Mouse (Mus musculus) hindbrain, embryonic 16.5 days (tissue): ENCODE measurements at regions not wholly inside any gene's neighbourhood (a gene's known extent, or its start where the extent isn't known, plus 50 kb on each side); places are given as distances from the start of the nearest gene placed in this dataset.

Experiments used
- ATAC-seq: fragments of 200-750 bp; cut with Nextera tagmentation; 2 replicates; pipeline ENCODE4 v1.8.0; 2017; ENCODE audit warnings: moderate TSS enrichment, moderate library complexity
- H3K27ac ChIP-seq: fragments of 300-500 bp; sonication (generic); 2 replicates; pipeline ENCODE4 v1.5.1; 2014; ENCODE audit warnings: low read depth, mild to moderate bottlenecking, control low read depth, low read length, moderate library complexity
- H3K27me3 ChIP-seq: fragments of 300-500 bp; sonication (generic); replicated peaks from 2 replicates; pipeline ENCODE4 v1.6.1; 2014; ENCODE audit warnings: low read length; ENCODE audit not compliant: control insufficient read depth, insufficient read depth
- H3K36me3 ChIP-seq: fragments of 300-500 bp; sonication (generic); 2 replicates; pipeline ENCODE4 v1.6.1; 2014; ENCODE audit warnings: mild to moderate bottlenecking, low read length, moderate library complexity, mixed read lengths; ENCODE audit not compliant: control insufficient read depth, insufficient read depth
- H3K4me1 ChIP-seq: fragments of 300-500 bp; sonication (generic); 2 replicates; pipeline ENCODE4 v1.6.1; 2014; ENCODE audit warnings: low read depth, low read length; ENCODE audit not compliant: control insufficient read depth, insufficient read depth
- H3K4me2 ChIP-seq: fragments of 300-500 bp; sonication (generic); 2 replicates; pipeline ENCODE4 v1.6.1; 2014; ENCODE audit warnings: mild to moderate bottlenecking, low read length, control low read depth, moderate library complexity
- H3K4me3 ChIP-seq: fragments of 300-500 bp; sonication (generic); 2 replicates; pipeline ENCODE4 v1.5.1; 2014; ENCODE audit warnings: mild to moderate bottlenecking, low read length, control low read depth, moderate library complexity
- H3K9ac ChIP-seq: fragments of 300-500 bp; sonication (generic); 2 replicates; pipeline ENCODE4 v1.6.1; 2014; ENCODE audit warnings: low read depth, mild to moderate bottlenecking, control low read depth, low read length, moderate library complexity
- H3K9me3 ChIP-seq: fragments of 300-500 bp; sonication (generic); 2 replicates; pipeline ENCODE4 v1.6.1; 2014; ENCODE audit warnings: mild to moderate bottlenecking, low read length, moderate library complexity; ENCODE audit not compliant: control insufficient read depth
- WGBS: fragments of 180-500 bp; shearing (Covaris S2); extraction: QIAGEN DNeasy Blood & Tissue Kit; methylation state at CpG from one replicate; pipeline ENCODE4 v1.1.7; 2014; 5-methylcytosine and 5-hydroxymethylcytosine counted together

- ATAC-seq = no peak
- H3K4me2 ChIP-seq = peak overlapping the region; percentile 26
- H3K4me1 ChIP-seq = peaks cover 7% of the 10 kb centered on the region
- H3K9ac ChIP-seq = no peak overlapping the region
- H3K4me3 ChIP-seq = no peak overlapping the region
- WGBS = 44% methylated on average over 12 of the region's 12 CpGs
- no peaks in the 10 kb centered on the region for H3K9me3 ChIP-seq
- H3K27ac ChIP-seq = peak overlapping the region; percentile 37; the same call in 1 of the 2 replicates
- H3K27me3 ChIP-seq = no peaks in the 10 kb centered on the region
- H3K36me3 ChIP-seq = no peaks in the 10 kb centered on the region
Observed at GRCm38 (mm10) chr7:135809751-135810379, 93.7 kb upstream of the Mki67 start.

GRCm38 (mm10) chr7:135810971-135811370, 94.8 kb upstream of the Mki67 start:
- H3K27ac ChIP-seq = no peak overlapping the region
- WGBS = 53% methylated on average over 9 of the region's 9 CpGs

GRCm38 (mm10) chr7:135813616-135814015, 97.5 kb upstream of the Mki67 start:
- Histone ChIP-seq H3K27ac (no peak overlapping the region), H3K9ac (no peak overlapping the region), H3K4me1 (peaks cover 7% of the 10 kb centered on the region), H3K27me3 (no peaks in the 10 kb centered on the region), H3K4me3 (no peak overlapping the region), H3K36me3 (no peaks in the 10 kb centered on the region), H3K9me3 (no peaks in the 10 kb centered on the region), H3K4me2 (no peak overlapping the region)
- 83% methylated on average over 3 of the region's 3 CpGs for WGBS
- no peak for ATAC-seq

More at GRCm38 (mm10) chr7:135810971-135811370, 94.8 kb upstream of the Mki67 start:
- ATAC-seq = no peak
- Histone ChIP-seq H3K4me3 (no peak overlapping the region), H3K27me3 (no peaks in the 10 kb centered on the region), H3K9me3 (no peaks in the 10 kb centered on the region), H3K36me3 (no peaks in the 10 kb centered on the region), H3K9ac (peak overlapping the region; percentile 8; the same call in 1 of the 2 replicates), H3K4me2 (no peak overlapping the region), H3K4me1 (peaks cover 7% of the 10 kb centered on the region)

- H3K9me3 ChIP-seq = no peaks in the 10 kb centered on the region
- no peak overlapping the region for H3K4me2 ChIP-seq
Observed at GRCm38 (mm10) chr7:135816191-135816590, 100.0 kb upstream of the Mki67 start.

GRCm38 (mm10) chr7:135817868-135818267, 101.7 kb upstream of the Mki67 start:
- H3K27me3 ChIP-seq = no peaks in the 10 kb centered on the region
- H3K27ac ChIP-seq = no peak overlapping the region
- no peak for ATAC-seq
- no peak overlapping the region for H3K4me2 ChIP-seq
- H3K36me3 ChIP-seq = no peaks in the 10 kb centered on the region
- no peaks in the 10 kb centered on the region for H3K4me1 ChIP-seq
- no peaks in the 10 kb centered on the region for H3K9me3 ChIP-seq
- H3K4me3 ChIP-seq = no peak overlapping the region
- WGBS = 63% methylated on average over 3 of the region's 3 CpGs
- H3K9ac ChIP-seq = no peak overlapping the region

More at GRCm38 (mm10) chr7:135816191-135816590, 100.0 kb upstream of the Mki67 start:
- Histone ChIP-seq H3K27ac (no peak overlapping the region), H3K4me1 (no peaks in the 10 kb centered on the region; the same call in 1 of the 2 replicates), H3K9ac (no peak overlapping the region), H3K4me3 (no peak overlapping the region), H3K27me3 (no peaks in the 10 kb centered on the region), H3K36me3 (no peaks in the 10 kb centered on the region)
- WGBS = 94% methylated on average over 3 of the region's 3 CpGs
- ATAC-seq = no peak

GRCm38 (mm10) chr7:135818298-135818697, 102.1 kb upstream of the Mki67 start:
- no peaks in the 10 kb centered on the region for H3K9me3 ChIP-seq
- no peak overlapping the region for H3K27ac ChIP-seq
- no peak for ATAC-seq
- H3K4me2 ChIP-seq = no peak overlapping the region
- no peaks in the 10 kb centered on the region for H3K27me3 ChIP-seq
- no peak overlapping the region for H3K9ac ChIP-seq
- H3K36me3 ChIP-seq = no peaks in the 10 kb centered on the region
- H3K4me1 ChIP-seq = no peaks in the 10 kb centered on the region
- 86% methylated on average over 3 of the region's 3 CpGs for WGBS
- no peak overlapping the region for H3K4me3 ChIP-seq

- no peaks in the 10 kb centered on the region for H3K4me1 ChIP-seq
- H3K36me3 ChIP-seq = no peaks in the 10 kb centered on the region
- H3K27ac ChIP-seq = no peak overlapping the region
- no peak overlapping the region for H3K4me3 ChIP-seq
- no peak overlapping the region for H3K9ac ChIP-seq
- WGBS = 78% methylated on average over 6 of the region's 6 CpGs
- H3K27me3 ChIP-seq = no peaks in the 10 kb centered on the region
- no peaks in the 10 kb centered on the region for H3K9me3 ChIP-seq
- ATAC-seq = no peak
- H3K4me2 ChIP-seq = no peak overlapping the region
Observed at GRCm38 (mm10) chr7:135823884-135824750, 108.0 kb upstream of the Mki67 start.

GRCm38 (mm10) chr7:135829246-135829645, 113.1 kb upstream of the Mki67 start:
- 50% methylated on average over 2 of the region's 2 CpGs for WGBS
- H3K4me3 ChIP-seq = no peak overlapping the region
- no peaks in the 10 kb centered on the region for H3K4me1 ChIP-seq
- no peak overlapping the region for H3K4me2 ChIP-seq
- no peaks in the 10 kb centered on the region for H3K36me3 ChIP-seq
- no peaks in the 10 kb centered on the region for H3K27me3 ChIP-seq
- no peak for ATAC-seq
- H3K9ac ChIP-seq = no peak overlapping the region
- no peaks in the 10 kb centered on the region for H3K9me3 ChIP-seq
- no peak overlapping the region for H3K27ac ChIP-seq

- 55% methylated on average over 9 of the region's 9 CpGs for WGBS
- Histone ChIP-seq H3K27me3 (no peaks in the 10 kb centered on the region), H3K9ac (no peak overlapping the region), H3K4me1 (peaks cover 6% of the 10 kb centered on the region), H3K36me3 (no peaks in the 10 kb centered on the region), H3K4me3 (no peak overlapping the region), H3K9me3 (no peaks in the 10 kb centered on the region), H3K27ac (peak overlapping the region; percentile 9; the same call in 1 of the 2 replicates), H3K4me2 (no peak overlapping the region)
- ATAC-seq = no peak
Observed at GRCm38 (mm10) chr7:135833425-135833824, 117.3 kb upstream of the Mki67 start.
